Mouse (Mus musculus): ENCODE measurements at regions not wholly inside any gene's neighbourhood (a gene's known extent, or its start where the extent isn't known, plus 50 kb on each side); places are given as distances from the start of the nearest gene placed in this dataset.

GRCm38 (mm10) chr3:50826424-50826819, 383.0 kb upstream of the Slc7a11 start:
- TF ChIP-seq TAL1 (IDR thresholded peaks at IDR 0.05; ENCODE audit: low read length) = no peak
- no peak for TF ChIP-seq GATA1 (IDR thresholded peaks at IDR 0.05; ENCODE audit: low read length)

All from erythroblast, embryonic 14.5 days (primary cell).